Mouse (Mus musculus): ENCODE data around the gene Cers2. TPM values are rescaled to one million over a fixed set of nuclear protein-coding genes. Genes with fewer than 3 reads are reported as not detected.
"Not testable (repeated sequence)": the region's sequence is repeated elsewhere in the genome, so short reads cannot be mapped to it uniquely, and the experiment has no call there.

Gene Cers2
- total RNA-seq, 2 experiments from 2014 or later = 35.4 to 81.3 TPM

DNA sequence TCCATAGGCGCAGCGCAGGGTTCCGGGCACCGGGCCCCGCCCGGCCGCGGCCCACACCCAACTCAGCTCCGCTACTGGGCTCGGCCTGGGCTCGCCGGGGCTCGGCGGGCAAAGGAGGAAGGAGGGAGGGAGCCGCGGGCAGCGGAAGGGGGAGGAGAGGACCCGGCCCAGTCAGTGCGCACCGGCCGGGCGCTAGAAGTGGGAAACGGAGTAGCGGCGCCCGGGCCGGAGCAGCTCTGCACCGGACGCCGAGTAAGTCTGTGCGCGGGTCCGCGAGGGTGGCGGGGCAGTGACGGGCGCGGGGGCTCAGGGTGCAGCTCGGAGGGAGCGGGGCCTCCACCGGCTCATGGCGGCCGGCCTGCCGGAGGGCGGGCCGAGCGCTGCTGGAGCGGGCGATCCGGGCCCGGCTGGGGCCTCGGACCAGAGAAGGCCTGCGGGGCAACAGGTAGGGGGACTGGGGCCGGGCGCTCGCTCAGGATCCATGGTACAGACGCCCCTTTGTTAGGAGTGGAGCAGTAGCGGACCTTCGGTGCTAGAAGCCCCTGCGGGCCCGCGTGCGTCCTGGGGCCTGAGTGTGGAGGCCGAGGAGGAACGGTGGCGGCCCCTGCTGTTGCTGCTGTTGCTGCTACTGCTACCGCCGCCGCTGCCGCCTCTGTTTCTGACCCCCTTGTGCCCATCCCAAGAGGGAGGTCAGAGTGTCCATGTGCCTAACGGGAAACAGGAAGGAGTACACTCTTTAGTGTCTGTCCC, 678 bp downstream of the Cers2 start:
- peak; percentile 73 for ATAC-seq (replicated peaks; ENCODE audit: low FRiP score, poor library complexity, severe bottlenecking)

- peak; percentile 7; the same call in 1 of the 2 replicates for ATAC-seq (replicated peaks; ENCODE audit: low FRiP score, poor library complexity, severe bottlenecking)
These were observed 1.4 kb downstream of the Cers2 start for GRCm38 (mm10) chr3:95315844-95316550.

DNA sequence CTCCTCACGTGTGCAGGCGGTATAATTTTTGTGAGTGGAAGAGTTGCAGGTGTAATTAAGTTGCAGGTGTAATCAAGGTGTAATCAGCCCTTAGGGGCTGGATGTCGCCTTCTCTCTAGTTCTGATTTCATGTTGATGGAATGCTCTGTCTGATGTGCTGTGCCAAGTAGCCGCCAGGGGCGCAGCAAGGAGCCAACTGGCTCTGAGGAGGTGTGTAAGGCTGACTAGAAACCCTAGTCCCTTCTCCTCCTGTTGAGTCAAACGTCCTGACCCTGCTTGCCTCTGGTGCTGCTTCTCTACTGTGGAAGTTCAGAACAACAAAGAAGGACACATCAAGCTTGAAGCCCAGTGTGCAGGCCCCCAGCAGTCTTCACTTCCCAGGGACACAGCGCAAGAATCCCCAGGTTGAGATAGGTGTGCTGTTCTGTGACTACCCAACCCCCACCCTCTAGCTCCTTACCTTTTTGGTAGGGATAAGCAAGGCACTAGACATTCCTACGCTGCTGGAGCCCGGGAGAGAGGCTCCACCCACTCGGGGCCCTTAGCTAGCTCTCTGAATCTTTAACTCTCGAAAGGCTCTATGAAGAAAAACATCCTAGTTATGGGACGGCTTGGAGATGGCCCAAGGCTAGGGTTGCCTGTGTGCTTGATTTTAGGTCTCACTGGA, 3.0 kb downstream of the Cers2 start:
- peak; percentile 41; the same call in 1 of the 2 replicates for ATAC-seq (replicated peaks; ENCODE audit: low FRiP score, poor library complexity, severe bottlenecking)

DNA sequence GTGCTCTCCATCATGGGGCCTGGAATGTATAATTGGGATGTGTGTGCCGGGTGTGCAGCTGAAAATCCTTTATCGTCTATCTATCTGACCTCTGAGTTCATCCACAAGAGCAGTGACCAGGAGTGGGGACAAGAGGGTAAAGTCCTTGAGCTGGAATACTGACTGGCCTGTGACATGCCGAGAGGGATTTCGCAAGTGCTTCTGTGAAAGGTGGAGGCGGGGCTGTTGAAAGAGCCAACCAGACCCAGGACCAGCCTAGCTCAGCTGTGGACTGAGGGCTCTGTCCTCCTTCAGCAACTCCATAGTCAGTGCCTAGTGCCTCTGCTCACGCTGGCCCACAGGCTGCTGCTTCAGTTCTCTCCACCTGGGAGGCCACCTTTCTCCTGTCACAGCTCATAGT, 4.0 kb downstream of the Cers2 start:
- ATAC-seq (replicated peaks; ENCODE audit: low FRiP score, poor library complexity, severe bottlenecking) = no peak

- no peak for ATAC-seq (replicated peaks; ENCODE audit: low FRiP score, poor library complexity, severe bottlenecking)
These were observed 4.5 kb downstream of the Cers2 start for GRCm38 (mm10) chr3:95319110-95319509.

- ATAC-seq (replicated peaks; ENCODE audit: low FRiP score, poor library complexity, severe bottlenecking) = no peak
These were observed 5.4 kb downstream of the Cers2 start for GRCm38 (mm10) chr3:95319701-95320625.

DNA sequence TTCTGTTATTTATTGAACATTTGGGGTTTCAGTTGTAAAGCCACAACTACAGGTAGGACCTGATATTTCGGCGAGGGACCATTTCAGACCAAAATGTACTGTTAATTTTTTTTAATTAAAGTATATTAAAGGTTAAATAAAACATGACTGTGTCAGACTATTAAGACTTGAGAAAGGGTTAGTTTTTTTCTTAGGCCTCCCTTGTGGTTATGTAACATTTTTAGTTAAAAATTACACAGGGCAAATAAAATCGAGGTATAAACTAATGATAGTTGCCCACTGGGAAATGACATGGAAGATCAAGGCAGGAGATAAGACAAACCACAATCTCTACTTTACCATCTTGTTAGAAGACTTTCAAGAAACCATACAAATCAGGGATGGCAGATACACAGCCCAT, 8.8 kb downstream of the Cers2 start:
- ATAC-seq (replicated peaks; ENCODE audit: low FRiP score, poor library complexity, severe bottlenecking) = no peak

DNA sequence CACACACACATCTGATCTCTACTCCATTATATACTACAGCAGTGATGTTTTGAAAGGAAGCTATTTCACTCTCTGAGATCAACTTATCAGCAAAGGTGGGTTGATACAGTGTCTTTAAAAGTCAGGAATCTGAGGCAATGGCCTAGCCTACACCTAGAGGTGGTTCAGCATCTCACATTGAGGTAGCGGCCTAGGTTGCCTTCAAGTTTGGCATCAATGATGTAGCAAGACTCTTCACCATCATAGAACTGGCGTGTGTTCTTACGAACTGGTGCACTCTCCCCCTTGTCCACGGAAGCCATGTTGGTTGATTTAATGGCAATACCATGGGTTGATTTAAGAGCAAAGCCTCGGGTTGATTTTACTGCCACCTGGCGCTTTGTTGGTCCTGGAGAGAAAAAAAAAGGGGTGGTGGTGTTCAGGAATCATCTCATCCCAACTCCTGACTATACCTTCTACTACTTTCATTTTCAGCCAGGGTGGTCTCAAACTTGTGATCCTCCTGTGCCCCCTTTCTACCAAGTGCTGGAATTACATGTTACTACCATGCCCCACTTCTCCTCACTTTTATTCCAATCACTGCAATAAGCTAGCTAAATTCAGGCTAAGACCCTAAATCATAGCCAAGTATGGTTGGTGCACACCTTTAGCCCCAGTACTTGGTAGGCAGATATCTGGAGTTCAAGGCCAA, 10.0 kb downstream of the Cers2 start:
- ATAC-seq (replicated peaks; ENCODE audit: low FRiP score, poor library complexity, severe bottlenecking) = no peak

DNA sequence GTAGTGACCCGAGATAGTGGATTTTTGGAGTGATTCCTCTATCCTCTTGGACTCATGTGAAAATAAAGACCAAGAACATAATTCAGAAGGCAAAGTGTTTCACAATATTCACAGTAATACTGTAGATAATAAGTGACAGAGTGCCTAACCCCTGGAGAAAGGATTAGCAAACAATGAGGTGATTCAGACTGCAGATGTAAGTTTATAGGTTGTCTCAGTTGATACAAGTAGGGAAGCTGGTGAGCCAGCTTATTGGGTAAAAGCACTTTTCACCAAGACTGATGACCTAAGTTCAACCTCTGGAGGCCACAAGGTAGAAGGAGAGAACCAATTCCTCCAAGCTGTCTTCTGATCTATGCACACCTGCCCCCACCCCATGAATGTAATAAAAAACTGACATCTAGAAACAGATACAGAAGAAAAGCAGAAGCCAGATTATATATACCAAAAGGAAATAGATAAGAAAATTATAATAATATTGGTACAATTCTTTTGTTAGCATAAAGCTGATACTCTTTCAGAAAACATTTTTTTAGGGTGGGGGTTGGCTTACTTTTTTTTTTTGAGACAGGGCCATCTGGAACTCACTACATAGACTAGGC, 14.3 kb downstream of the Cers2 start:
- no peak for ATAC-seq (replicated peaks; ENCODE audit: low FRiP score, poor library complexity, severe bottlenecking)

GRCm38 (mm10) chr3:95331528-95331927, 16.9 kb downstream of the Cers2 start:
- no peak for ATAC-seq (replicated peaks; ENCODE audit: low FRiP score, poor library complexity, severe bottlenecking)

- no peak for ATAC-seq (replicated peaks; ENCODE audit: low FRiP score, poor library complexity, severe bottlenecking)
These were observed 22.8 kb downstream of the Cers2 start for GRCm38 (mm10) chr3:95337345-95337744.

DNA sequence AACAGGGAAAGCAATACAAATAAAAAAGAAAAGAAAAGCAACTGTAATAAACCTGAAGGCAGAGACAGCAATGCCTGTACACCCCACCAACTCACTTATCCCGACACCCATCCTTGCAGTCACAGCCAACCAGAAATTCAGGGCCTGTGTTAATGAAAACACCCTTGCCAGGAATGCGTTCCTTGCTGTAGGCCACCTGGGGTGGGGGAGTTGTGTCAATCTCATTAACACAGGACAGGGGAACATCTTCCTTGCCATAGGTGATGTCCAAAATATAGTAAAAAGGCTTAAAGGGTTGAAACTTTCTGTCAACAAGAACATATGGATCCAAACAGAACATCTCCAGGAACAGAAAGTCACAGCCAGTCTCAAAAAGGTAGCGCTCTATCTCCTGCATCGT, 23.7 kb downstream of the Cers2 start:
- ATAC-seq (replicated peaks; ENCODE audit: low FRiP score, poor library complexity, severe bottlenecking) = no peak

GRCm38 (mm10) chr3:95343356-95344000, 28.9 kb downstream of the Cers2 start:
- ATAC-seq (replicated peaks; ENCODE audit: low FRiP score, poor library complexity, severe bottlenecking) = not testable (repeated sequence)

GRCm38 (mm10) chr3:95346454-95346853, 31.9 kb downstream of the Cers2 start:
- no peak for ATAC-seq (replicated peaks; ENCODE audit: low FRiP score, poor library complexity, severe bottlenecking)

- not testable (repeated sequence) for ATAC-seq (replicated peaks; ENCODE audit: low FRiP score, poor library complexity, severe bottlenecking)
These were observed 33.8 kb downstream of the Cers2 start for GRCm38 (mm10) chr3:95348343-95348742.

- ATAC-seq (replicated peaks; ENCODE audit: low FRiP score, poor library complexity, severe bottlenecking) = peak; percentile 88
These were observed 34.9 kb downstream of the Cers2 start for GRCm38 (mm10) chr3:95349491-95349890.

GRCm38 (mm10) chr3:95355911-95356544, 41.4 kb downstream of the Cers2 start:
- peak; percentile 27; the same call in 1 of the 2 replicates for ATAC-seq (replicated peaks; ENCODE audit: low FRiP score, poor library complexity, severe bottlenecking)
